Mouse (Mus musculus): Measurements from ENCODE around the gene Hist1h3f.

DNA sequence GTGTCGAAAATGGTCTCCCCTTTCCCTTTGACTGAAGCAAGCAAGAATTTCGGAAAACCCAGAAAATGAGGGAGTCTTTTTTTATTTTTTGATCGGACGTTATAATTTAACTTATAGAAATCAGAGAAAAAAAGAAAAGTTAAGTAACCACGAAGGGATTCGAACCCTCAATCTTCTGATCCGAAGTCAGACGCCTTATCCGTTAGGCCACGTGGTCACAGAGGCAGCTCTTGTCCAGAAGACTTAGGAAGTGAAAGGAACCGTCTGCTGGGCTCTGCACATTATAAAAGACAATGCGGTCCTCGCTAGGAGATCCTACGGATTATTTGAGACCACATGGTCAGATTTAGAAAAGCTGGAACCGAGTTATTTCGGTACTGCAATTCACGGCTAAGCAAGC, 17.5 kb upstream of the Hist1h3f start:
- TF ChIP-seq CTCF (IDR thresholded peaks at IDR 0.05; ENCODE audit: extremely low read depth, insufficient read length, insufficient replicate concordance, low read depth, low read length) (no peak), POLR2A (IDR thresholded peaks at IDR 0.05; ENCODE audit: low read depth, low read length) (no peak)

All from small intestine, adult 2 months (tissue).